Mouse (Mus musculus) stomach, postnatal 0 days (tissue): ENCODE results near the gene Dner.

Experiments
- CTCF ChIP-seq: IDR thresholded peaks from 2 replicates; pipeline ENCODE4 v1.5.1; 2016; ENCODE audit warnings: antibody characterized with exemption, low read depth, mild to moderate bottlenecking, moderate library complexity
- EP300 ChIP-seq: optimal IDR thresholded peaks from 2 replicates; pipeline ENCODE3; 2016; ENCODE audit warnings: antibody characterized with exemption

- TF ChIP-seq CTCF (no peak), EP300 (no peak)
These were observed 28.4 kb downstream of the Dner start for GRCm38 (mm10) chr1:84667660-84668059.
